Comparison of ENCODE assay signal across 8 mouse cellular contexts in genomic region chr7:6154164-6154563, GRCm38 (mm10). TPM values are rescaled to one million over a fixed set of nuclear protein-coding genes. Genes with fewer than 3 reads are reported as not detected.
DNase-seq lines count a peak whose midpoint lies in the region; ATAC-seq and TF ChIP-seq lines count a peak whose summit lies in the region.

No protein-coding gene starts in this region.

- peaks cover 22% of the 10 kb centered on the region for H3K4me1 ChIP-seq in kidney, embryonic 14.5 days (ENCODE audit: control insufficient read depth, insufficient read depth, low read length)
- H3K4me1 ChIP-seq in embryonic facial prominence, embryonic 10.5 days, result peaks cover 24% of the 10 kb centered on the region
- H3K4me1 ChIP-seq in hindbrain, embryonic 16.5 days (ENCODE audit: control insufficient read depth, insufficient read depth, low read depth, low read length), result peaks cover 30% of the 10 kb centered on the region
- peaks cover 5% of the 10 kb centered on the region; the same call in 1 of the 2 replicates for H3K4me1 ChIP-seq in midbrain, postnatal 0 days (ENCODE audit: insufficient read depth, low read length)

- no peaks in the 10 kb centered on the region for H3K9me3 ChIP-seq in kidney, embryonic 14.5 days (ENCODE audit: control insufficient read depth, low read length)
- H3K9me3 ChIP-seq in embryonic facial prominence, embryonic 10.5 days, result 0 out of 2 replicates have a peak, but pooled peaks cover 8% of the 10 kb centered on the region
- no peaks in the 10 kb centered on the region for H3K9me3 ChIP-seq in hindbrain, embryonic 16.5 days (ENCODE audit: control insufficient read depth, low read length)
- no peaks in the 10 kb centered on the region for H3K9me3 ChIP-seq in midbrain, postnatal 0 days (ENCODE audit: low read length)

- peak overlapping the region; percentile 92; the same call in 1 of the 2 replicates for H3K9ac ChIP-seq in kidney, embryonic 14.5 days (ENCODE audit: low read depth, low read length)
- H3K9ac ChIP-seq in hindbrain, embryonic 16.5 days (ENCODE audit: low read depth, low read length), result peak overlapping the region; percentile 88; the same call in 1 of the 2 replicates
- H3K9ac ChIP-seq in midbrain, postnatal 0 days (replicated peaks; ENCODE audit: low read length, poor library complexity, severe bottlenecking), result peak overlapping the region; percentile 91; the same call in 1 of the 2 replicates

- H3K27me3 ChIP-seq in kidney, embryonic 14.5 days (ENCODE audit: control insufficient read depth, insufficient read depth, low read length), result no peaks in the 10 kb centered on the region
- H3K27me3 ChIP-seq in embryonic facial prominence, embryonic 10.5 days (replicated peaks; ENCODE audit: low read depth, poor library complexity, severe bottlenecking), result no peaks in the 10 kb centered on the region
- H3K27me3 ChIP-seq in hindbrain, embryonic 16.5 days (replicated peaks; ENCODE audit: control insufficient read depth, insufficient read depth, low read length), result no peaks in the 10 kb centered on the region
- no peaks in the 10 kb centered on the region for H3K27me3 ChIP-seq in midbrain, postnatal 0 days (ENCODE audit: insufficient read depth, low read length)

- no peak overlapping the region; the same call in 1 of the 2 replicates for H3K27ac ChIP-seq in kidney, embryonic 14.5 days (ENCODE audit: low read depth, low read length)
- H3K27ac ChIP-seq in embryonic facial prominence, embryonic 10.5 days (replicated peaks), result no peak overlapping the region
- no peak overlapping the region for H3K27ac ChIP-seq in hindbrain, embryonic 16.5 days (ENCODE audit: low read depth, low read length)
- no peak overlapping the region for H3K27ac ChIP-seq in midbrain, postnatal 0 days (ENCODE audit: low read depth, low read length)

- H3K36me3 ChIP-seq in kidney, embryonic 14.5 days (ENCODE audit: control insufficient read depth, insufficient read depth, low read length), result no peaks in the 10 kb centered on the region
- H3K36me3 ChIP-seq in embryonic facial prominence, embryonic 10.5 days (replicated peaks), result peaks cover 8% of the 10 kb centered on the region; the same call in 1 of the 2 replicates
- no peaks in the 10 kb centered on the region for H3K36me3 ChIP-seq in hindbrain, embryonic 16.5 days (ENCODE audit: control insufficient read depth, insufficient read depth, low read length)
- H3K36me3 ChIP-seq in midbrain, postnatal 0 days (ENCODE audit: insufficient read depth, low read length), result no peaks in the 10 kb centered on the region

- DNase-seq in kidney, postnatal 14 days, result no peak
- no peak for DNase-seq in embryonic facial prominence, embryonic 10.5 days (ENCODE audit: low spot score)
- no peak for DNase-seq in midbrain, postnatal 0 days (ENCODE audit: low spot score)
- DNase-seq in left cerebral cortex, postnatal 36 days (ENCODE audit: low spot score in 2 of 2), result no peak
- no peak for DNase-seq in lung, postnatal 4 days

- H3K4me3 ChIP-seq in kidney, embryonic 14.5 days (ENCODE audit: low read length), result peak overlapping the region; percentile 84
- H3K4me3 ChIP-seq in embryonic facial prominence, embryonic 10.5 days, result peak overlapping the region; percentile 87
- H3K4me3 ChIP-seq in hindbrain, embryonic 16.5 days (ENCODE audit: low read length), result peak overlapping the region; percentile 79; the same call in 1 of the 2 replicates
- peak overlapping the region; percentile 86; the same call in 1 of the 2 replicates for H3K4me3 ChIP-seq in midbrain, postnatal 0 days (ENCODE audit: low read depth, low read length)

- WGBS in kidney, embryonic 14.5 days, result 53% methylated on average over 5 of the region's 5 CpGs
- WGBS in embryonic facial prominence, embryonic 10.5 days, result 89% methylated on average over 5 of the region's 5 CpGs
- 75% methylated on average over 5 of the region's 5 CpGs for WGBS in hindbrain, embryonic 16.5 days
- 84% methylated on average over 5 of the region's 5 CpGs for WGBS in midbrain, postnatal 0 days

- ATAC-seq in kidney, embryonic 14.5 days (ENCODE audit: low FRiP score, low TSS enrichment), result no peak
- no peak for ATAC-seq in hindbrain, embryonic 16.5 days
- no peak for ATAC-seq in midbrain, postnatal 0 days (ENCODE audit: low FRiP score)
- no peak for ATAC-seq in CD4-positive, CD25-positive, alpha-beta regulatory T cell, adult 4 months

- no peak for TF ChIP-seq CTCF in midbrain, postnatal 0 days (IDR thresholded peaks at IDR 0.05)

- H3K4me2 ChIP-seq in kidney, embryonic 14.5 days (replicated peaks; ENCODE audit: low read depth, low read length), result peak overlapping the region; percentile 83; the same call in 1 of the 2 replicates
- peak overlapping the region; percentile 95 for H3K4me2 ChIP-seq in hindbrain, embryonic 16.5 days (ENCODE audit: low read length)
- peak overlapping the region; percentile 94 for H3K4me2 ChIP-seq in midbrain, postnatal 0 days (ENCODE audit: low read depth, low read length, poor library complexity, severe bottlenecking)

- intact Hi-C loops in left cerebral cortex, postnatal 36 days (cut with DNase I), result no loop called here

RNA-seq across cellular contexts. Expression of gene Zfp787, which starts 1.6 kb away (rescaled TPM):
- 15.3 and 20.9 TPM in 2 replicates for polyA plus RNA-seq in kidney, embryonic 14.5 days (2014; fragmentation: Nextera tagmentation; extraction: Ambion mirVana)
- 23.5 and 26.1 TPM in 2 replicates for polyA plus RNA-seq in embryonic facial prominence, embryonic 10.5 days (2016; fragmentation: Nextera tagmentation; extraction: Ambion mirVana)
- polyA plus RNA-seq in hindbrain, embryonic 16.5 days (2015; fragmentation: Nextera tagmentation; extraction: Ambion mirVana), result 24.3 and 25.7 TPM in 2 replicates
- 65.8 and 66.7 TPM in 2 replicates for total RNA-seq in midbrain, postnatal 0 days (2014; rRNA removed)
- 53.8 and 61.5 TPM in 2 replicates for polyA plus RNA-seq in midbrain, postnatal 0 days (2015; fragmentation: Nextera tagmentation; extraction: Ambion mirVana)
- polyA plus RNA-seq in CD4-positive, CD25-positive, alpha-beta regulatory T cell, adult 4 months (2017; shearing (Covaris generic)), result 1 to 10 TPM; 6.7 to 6.9 TPM
- 10 to 100 TPM; 26.1 to 29.0 TPM for total RNA-seq in left cerebral cortex, postnatal 36 days (2021)

RNA-seq across cellular contexts. Expression of gene Zfp444, which starts 17.9 kb away (rescaled TPM):
- 59.7 and 70.8 TPM in 2 replicates for polyA plus RNA-seq in kidney, embryonic 14.5 days (2014; fragmentation: Nextera tagmentation; extraction: Ambion mirVana)
- 85.1 and 86.3 TPM in 2 replicates for polyA plus RNA-seq in embryonic facial prominence, embryonic 10.5 days (2016; fragmentation: Nextera tagmentation; extraction: Ambion mirVana)
- 77.6 and 86.3 TPM in 2 replicates for polyA plus RNA-seq in hindbrain, embryonic 16.5 days (2015; fragmentation: Nextera tagmentation; extraction: Ambion mirVana)
- total RNA-seq in midbrain, postnatal 0 days (2014; rRNA removed), result 86.4 and 92.4 TPM in 2 replicates
- 78.6 and 85.2 TPM in 2 replicates for polyA plus RNA-seq in midbrain, postnatal 0 days (2015; fragmentation: Nextera tagmentation; extraction: Ambion mirVana)
- polyA plus RNA-seq in CD4-positive, CD25-positive, alpha-beta regulatory T cell, adult 4 months (2017; shearing (Covaris generic)), result 10 to 100 TPM in 1 of 2 experiments, 1 to 10 TPM in 1; 5.6 to 10.6 TPM
- 10 to 100 TPM; 59.9 to 62.9 TPM for total RNA-seq in left cerebral cortex, postnatal 36 days (2021)

RNA-seq across cellular contexts. Expression of gene Galp, which starts 42.7 kb away (rescaled TPM):
- polyA plus RNA-seq in kidney, embryonic 14.5 days (2014; fragmentation: Nextera tagmentation; extraction: Ambion mirVana), result not detected in 2 replicates
- polyA plus RNA-seq in embryonic facial prominence, embryonic 10.5 days (2016; fragmentation: Nextera tagmentation; extraction: Ambion mirVana), result not detected in 2 replicates
- not detected in 2 replicates for polyA plus RNA-seq in hindbrain, embryonic 16.5 days (2015; fragmentation: Nextera tagmentation; extraction: Ambion mirVana)
- not detected in 2 replicates for total RNA-seq in midbrain, postnatal 0 days (2014; rRNA removed)
- polyA plus RNA-seq in midbrain, postnatal 0 days (2015; fragmentation: Nextera tagmentation; extraction: Ambion mirVana), result not detected in 2 replicates
- polyA plus RNA-seq in CD4-positive, CD25-positive, alpha-beta regulatory T cell, adult 4 months (2017; shearing (Covaris generic)), result not detected
- not detected for total RNA-seq in left cerebral cortex, postnatal 36 days (2021)
